Mouse (Mus musculus) skeletal muscle tissue, postnatal 0 days (tissue): Measurements from ENCODE around the gene Tlr13. TPM values are rescaled to one million over a fixed set of nuclear protein-coding genes. Genes with fewer than 3 reads are reported as not detected.

ENCODE experiments used
- polyA plus RNA-seq: library from polyadenylated mRNA; unstranded; fragments of >200 nt; fragmentation: Nextera tagmentation; extraction: Ambion mirVana; gene quantifications from 2 replicates; pipeline ENCODE4 v1.2.1, GENCODE M21; 2015

Gene Tlr13
- 0.76 and 0.78 TPM in 2 replicates for polyA plus RNA-seq

DNA sequence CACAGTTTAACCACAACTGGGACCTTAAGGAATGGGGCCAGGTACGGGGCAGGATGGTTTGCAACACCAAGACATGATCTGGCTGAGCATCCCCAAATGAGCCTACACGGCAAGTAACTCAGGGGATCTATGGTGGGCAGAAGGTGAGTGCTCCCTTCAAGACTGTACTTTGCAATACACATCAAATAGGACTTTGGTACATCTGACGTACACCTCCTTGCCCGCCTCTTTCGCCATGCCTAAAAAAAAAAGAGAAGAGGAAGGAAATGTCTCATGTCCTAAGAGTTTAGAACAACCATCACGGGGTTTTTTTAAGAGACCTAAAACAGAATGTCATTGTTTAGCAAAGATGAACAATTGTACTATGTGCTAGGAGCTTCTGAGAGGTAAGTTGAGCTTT lies at the start of gene Tlr13:
Gene Tlr13, plus strand, starts transcription at position 269 of the 400 bp plus-strand sequence.

DNA sequence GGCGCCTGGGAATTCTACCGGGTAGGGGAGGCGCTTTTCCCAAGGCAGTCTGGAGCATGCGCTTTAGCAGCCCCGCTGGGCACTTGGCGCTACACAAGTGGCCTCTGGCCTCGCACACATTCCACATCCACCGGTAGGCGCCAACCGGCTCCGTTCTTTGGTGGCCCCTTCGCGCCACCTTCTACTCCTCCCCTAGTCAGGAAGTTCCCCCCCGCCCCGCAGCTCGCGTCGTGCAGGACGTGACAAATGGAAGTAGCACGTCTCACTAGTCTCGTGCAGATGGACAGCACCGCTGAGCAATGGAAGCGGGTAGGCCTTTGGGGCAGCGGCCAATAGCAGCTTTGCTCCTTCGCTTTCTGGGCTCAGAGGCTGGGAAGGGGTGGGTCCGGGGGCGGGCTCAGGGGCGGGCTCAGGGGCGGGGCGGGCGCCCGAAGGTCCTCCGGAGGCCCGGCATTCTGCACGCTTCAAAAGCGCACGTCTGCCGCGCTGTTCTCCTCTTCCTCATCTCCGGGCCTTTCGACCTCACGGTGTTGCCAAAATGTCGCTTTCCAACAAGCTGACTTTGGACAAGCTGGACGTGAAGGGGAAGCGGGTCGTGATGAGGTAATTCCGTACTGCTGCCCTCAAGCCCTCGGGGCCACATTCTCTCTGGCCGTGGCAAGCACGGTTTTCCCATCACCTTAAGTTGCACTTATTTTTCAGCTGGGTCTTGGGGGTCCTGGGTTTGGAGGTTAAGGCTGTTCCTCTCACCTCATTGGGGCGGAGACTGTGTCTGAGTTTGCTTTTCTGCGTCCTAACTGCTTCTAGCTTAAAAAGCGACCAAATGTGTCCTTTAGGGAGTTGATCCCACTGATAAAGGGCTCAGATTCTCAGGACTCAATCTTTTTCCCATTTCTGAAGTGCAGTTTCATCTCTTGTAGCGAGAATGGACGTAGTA lies 44.0 kb downstream of the Tlr13 start, which contains the start of gene Pgk1:
Gene Pgk1, plus strand, starts transcription at position 388 of the 937 bp plus-strand sequence.

Other genes starting within 250 kb of the Tlr13 start
- 57.5 and 66.0 TPM in 2 replicates for gene Atrx, start 213.8 kb upstream of the Tlr13 start, polyA plus RNA-seq
- 18.6 and 21.6 TPM in 2 replicates for gene Magt1, start 131.3 kb upstream of the Tlr13 start, polyA plus RNA-seq
- 875 and 891 TPM in 2 replicates for gene Cox7b, start 127.5 kb upstream of the Tlr13 start, polyA plus RNA-seq
- 9.2 and 10.0 TPM in 2 replicates for gene Atp7a, start 115.9 kb upstream of the Tlr13 start, polyA plus RNA-seq
- gene Pgk1, start 43.9 kb downstream of the Tlr13 start, polyA plus RNA-seq, result 458 and 491 TPM in 2 replicates
- 11.6 and 13.1 TPM in 2 replicates for gene Taf9b, start 78.0 kb downstream of the Tlr13 start, polyA plus RNA-seq
- not detected in 2 replicates for gene Fnd3c2, start 112.2 kb downstream of the Tlr13 start, polyA plus RNA-seq